Mouse (Mus musculus): ENCODE measurements at regions not wholly inside any gene's neighbourhood (a gene's known extent, or its start where the extent isn't known, plus 50 kb on each side); places are given as distances from the start of the nearest gene placed in this dataset.
A peak's percentile ranks its signal among the peaks of the same experiment; 100 is the strongest.

GRCm38 (mm10) chrX:121301915-121302314 lies 989.0 kb upstream of the H2afb3 start:
- no peak for DNase-seq (ENCODE audit: low read depth, low spot score)

GRCm38 (mm10) chrX:121291239-121291638 lies 978.3 kb upstream of the H2afb3 start:
- DNase-seq (ENCODE audit: low read depth, low spot score): no peak

- no peak for DNase-seq (ENCODE audit: low read depth, low spot score)
Observed at GRCm38 (mm10) chrX:121270071-121270470, 957.2 kb upstream of the H2afb3 start.

GRCm38 (mm10) chrX:121269620-121270019 lies 956.7 kb upstream of the H2afb3 start:
- DNase-seq (ENCODE audit: low read depth, low spot score): no peak

- peak; percentile 5 for DNase-seq (ENCODE audit: low read depth, low spot score)
Observed at GRCm38 (mm10) chrX:121232142-121233000, 919.5 kb upstream of the H2afb3 start.
